Mouse (Mus musculus) stomach, postnatal 0 days (tissue): ENCODE data around the gene Mgat4e.

Experiments used
- CTCF ChIP-seq: IDR thresholded peaks from 2 replicates; pipeline ENCODE4 v1.5.1; 2016; ENCODE audit warnings: antibody characterized with exemption, low read depth, mild to moderate bottlenecking, moderate library complexity
- EP300 ChIP-seq: optimal IDR thresholded peaks from 2 replicates; pipeline ENCODE3; 2016; ENCODE audit warnings: antibody characterized with exemption

- no peak for TF ChIP-seq CTCF
- no peak for TF ChIP-seq EP300
Measured at GRCm38 (mm10) chr1:134495991-134496390, 53.5 kb downstream of the Mgat4e start.
